Mouse (Mus musculus): ENCODE measurements around the gene Socs7. TPM values are rescaled to one million over a fixed set of nuclear protein-coding genes. Genes with fewer than 3 reads are reported as not detected.

Gene Socs7
- polyA plus RNA-seq, 1 experiment: 21.1 TPM

DNA sequence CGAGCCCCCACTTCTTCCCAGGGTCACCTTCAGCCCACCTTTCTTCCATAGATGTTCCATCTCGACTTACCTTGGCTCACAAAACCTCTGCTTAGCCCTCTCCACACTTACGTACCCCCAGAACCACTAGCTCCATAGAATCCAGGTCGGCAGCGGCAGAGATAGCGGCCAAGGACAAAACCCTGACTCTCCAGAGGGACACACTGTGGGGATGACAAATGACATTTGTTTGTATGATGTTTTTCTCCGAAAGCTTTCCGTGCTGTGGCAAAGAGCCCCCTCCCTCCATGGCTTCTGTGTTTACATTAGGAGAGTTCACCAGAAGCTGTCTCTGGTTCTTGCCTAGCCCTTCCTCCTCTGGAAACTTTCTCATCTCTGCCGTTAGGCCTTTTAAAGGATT, 15.1 kb upstream of the Socs7 start:
- Histone ChIP-seq H3K4me3 (ENCODE audit: low read depth, low read length) (no peak overlapping the region), H3K27me3 (ENCODE audit: control insufficient read depth, insufficient read depth, low read length, poor library complexity, severe bottlenecking) (no peaks in the 10 kb centered on the region)

DNA sequence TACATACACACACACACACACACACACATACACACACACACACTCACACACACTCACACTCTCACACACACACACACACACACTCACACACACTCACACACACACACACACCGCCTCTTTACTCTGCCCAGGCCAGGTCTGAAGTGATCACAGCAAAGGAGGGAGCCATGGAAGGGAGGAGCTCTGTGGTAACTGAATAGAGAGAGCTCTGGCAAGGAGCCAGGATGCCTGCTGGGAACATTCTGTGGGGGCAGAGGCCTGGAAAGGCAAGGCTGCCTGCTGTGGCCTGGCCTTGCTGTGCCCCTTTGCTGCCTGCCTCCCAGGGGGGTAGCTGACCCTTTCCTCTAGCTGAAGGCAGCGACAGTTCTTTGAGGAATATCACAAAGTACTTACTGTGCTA, 12.3 kb upstream of the Socs7 start:
- Histone ChIP-seq H3K9ac (ENCODE audit: low read depth, poor library complexity, severe bottlenecking) (no peak overlapping the region), H3K36me3 (ENCODE audit: control insufficient read depth, insufficient read depth, low read length, poor library complexity, severe bottlenecking) (no peaks in the 10 kb centered on the region), H3K4me3 (ENCODE audit: low read depth, low read length) (no peak overlapping the region), H3K27ac (ENCODE audit: insufficient read depth, low read length) (no peak overlapping the region), H3K27me3 (ENCODE audit: control insufficient read depth, insufficient read depth, low read length, poor library complexity, severe bottlenecking) (no peaks in the 10 kb centered on the region), H3K9me3 (replicated peaks; ENCODE audit: control insufficient read depth, insufficient read depth, low read length, poor library complexity, severe bottlenecking) (no peaks in the 10 kb centered on the region), H3K4me1 (ENCODE audit: control insufficient read depth, insufficient read depth, low read length) (no peaks in the 10 kb centered on the region)
- TF ChIP-seq CTCF (IDR thresholded peaks at IDR 0.05; ENCODE audit: low read depth, low read length): no peak
- no peak for TF ChIP-seq EP300 (IDR thresholded peaks at IDR 0.05; ENCODE audit: insufficient read depth, low read depth, low read length)
- TF ChIP-seq POLR2A (IDR thresholded peaks at IDR 0.05; ENCODE audit: insufficient read depth, low read length): no peak

More for the DNA sequence above, 15.1 kb upstream of the Socs7 start:
- TF ChIP-seq POLR2A (IDR thresholded peaks at IDR 0.05; ENCODE audit: insufficient read depth, low read length) (no peak), CTCF (IDR thresholded peaks at IDR 0.05; ENCODE audit: low read depth, low read length) (no peak), EP300 (IDR thresholded peaks at IDR 0.05; ENCODE audit: insufficient read depth, low read depth, low read length) (no peak)
- no peak overlapping the region for H3K9ac ChIP-seq (ENCODE audit: low read depth, poor library complexity, severe bottlenecking)
- no peak overlapping the region for H3K27ac ChIP-seq (ENCODE audit: insufficient read depth, low read length)
- H3K9me3 ChIP-seq (replicated peaks; ENCODE audit: control insufficient read depth, insufficient read depth, low read length, poor library complexity, severe bottlenecking): no peaks in the 10 kb centered on the region
- no peaks in the 10 kb centered on the region for H3K4me1 ChIP-seq (ENCODE audit: control insufficient read depth, insufficient read depth, low read length)
- no peaks in the 10 kb centered on the region for H3K36me3 ChIP-seq (ENCODE audit: control insufficient read depth, insufficient read depth, low read length, poor library complexity, severe bottlenecking)

DNA sequence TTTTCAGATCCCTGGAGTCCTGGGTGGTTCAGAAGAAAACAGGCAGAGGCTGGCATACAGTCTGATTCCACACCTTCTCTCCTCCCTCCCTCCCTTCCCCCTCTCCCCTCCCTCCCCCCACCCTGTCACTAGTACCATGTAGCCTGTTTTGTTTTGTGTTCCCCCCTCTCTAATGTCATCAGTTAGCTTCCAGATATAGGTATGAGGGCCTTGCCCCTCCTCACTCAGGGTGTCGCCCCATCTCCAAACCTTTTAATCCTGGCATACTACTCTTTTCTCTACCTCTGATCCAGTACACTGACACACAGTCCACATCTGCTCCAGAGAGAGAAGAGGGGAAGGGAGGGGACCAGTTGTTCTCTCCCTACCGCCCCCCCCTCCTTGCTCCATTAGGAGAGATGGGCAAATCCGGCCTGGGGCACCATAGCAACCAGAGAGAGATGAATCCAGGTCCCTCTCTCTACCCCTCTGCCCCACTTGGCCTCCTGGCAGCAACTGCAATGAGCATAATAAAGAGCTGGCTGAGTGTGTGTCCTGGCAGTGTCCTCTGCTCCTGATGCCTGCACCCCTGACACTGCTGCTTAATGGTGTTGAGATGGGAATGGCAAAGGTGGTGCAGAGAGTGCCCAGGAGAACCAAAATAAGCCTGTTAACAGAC, 10.2 kb upstream of the Socs7 start, which contains the start of gene Gpr179:
Gene Gpr179 (minus strand): TSS at position 51 of the 658 bp plus-strand sequence.
- Histone ChIP-seq H3K27ac (ENCODE audit: insufficient read depth, low read length) (no peak within 1 kb of the TSS), H3K4me1 (ENCODE audit: control insufficient read depth, insufficient read depth, low read length) (peaks cover 2% of the 10 kb centered on the region), H3K36me3 (ENCODE audit: control insufficient read depth, insufficient read depth, low read length, poor library complexity, severe bottlenecking) (no peaks in the 10 kb centered on the region), H3K9ac (ENCODE audit: low read depth, poor library complexity, severe bottlenecking) (no peak within 1 kb of the TSS), H3K9me3 (replicated peaks; ENCODE audit: control insufficient read depth, insufficient read depth, low read length, poor library complexity, severe bottlenecking) (no peaks in the 10 kb centered on the region), H3K4me3 (ENCODE audit: low read depth, low read length) (no peak within 1 kb of the TSS), H3K27me3 (ENCODE audit: control insufficient read depth, insufficient read depth, low read length, poor library complexity, severe bottlenecking) (no peaks in the 10 kb centered on the region)
- TF ChIP-seq CTCF (IDR thresholded peaks at IDR 0.05; ENCODE audit: low read depth, low read length) (no peak), POLR2A (IDR thresholded peaks at IDR 0.05; ENCODE audit: insufficient read depth, low read length) (no peak), EP300 (IDR thresholded peaks at IDR 0.05; ENCODE audit: insufficient read depth, low read depth, low read length) (no peak)

DNA sequence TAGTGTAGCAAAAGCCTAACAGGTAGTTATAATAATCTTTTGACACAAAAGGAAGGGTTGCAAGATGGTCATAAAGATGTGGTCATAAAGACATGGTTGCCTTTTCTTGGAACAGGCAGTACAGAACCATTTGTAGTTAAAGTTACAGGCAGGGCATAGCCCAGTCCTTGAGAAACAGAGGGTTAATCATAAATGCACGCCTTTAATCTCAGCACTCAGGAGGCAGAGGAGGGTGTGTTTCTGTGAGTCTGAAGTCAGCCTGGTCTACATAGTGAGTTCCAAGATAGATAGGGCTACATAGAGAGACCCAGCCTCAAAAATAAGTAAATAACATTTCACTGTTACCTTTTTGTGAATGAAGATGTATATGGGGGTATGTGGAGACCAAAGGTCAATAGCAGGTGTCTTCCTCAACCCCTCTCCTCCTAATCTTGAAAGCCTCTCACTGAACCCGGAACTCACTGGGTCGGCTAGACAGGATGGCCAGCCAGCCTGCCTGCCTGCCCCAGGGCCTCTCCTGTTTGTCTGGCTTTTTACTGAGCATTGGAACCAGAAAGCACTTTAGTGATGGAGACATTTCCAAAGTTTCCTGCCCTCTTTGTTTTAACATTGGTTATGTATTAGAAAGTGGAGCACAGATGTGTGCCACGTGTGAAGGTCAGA, 9.3 kb upstream of the Socs7 start:
- H3K27ac ChIP-seq (ENCODE audit: insufficient read depth, low read length): no peak overlapping the region
- H3K9me3 ChIP-seq (replicated peaks; ENCODE audit: control insufficient read depth, insufficient read depth, low read length, poor library complexity, severe bottlenecking): no peaks in the 10 kb centered on the region
- H3K27me3 ChIP-seq (ENCODE audit: control insufficient read depth, insufficient read depth, low read length, poor library complexity, severe bottlenecking): no peaks in the 10 kb centered on the region
- peaks cover 2% of the 10 kb centered on the region for H3K4me1 ChIP-seq (ENCODE audit: control insufficient read depth, insufficient read depth, low read length)
- TF ChIP-seq EP300 (IDR thresholded peaks at IDR 0.05; ENCODE audit: insufficient read depth, low read depth, low read length) (no peak), POLR2A (IDR thresholded peaks at IDR 0.05; ENCODE audit: insufficient read depth, low read length) (no peak), CTCF (IDR thresholded peaks at IDR 0.05; ENCODE audit: low read depth, low read length) (no peak)
- no peak overlapping the region for H3K4me3 ChIP-seq (ENCODE audit: low read depth, low read length)
- no peak overlapping the region for H3K9ac ChIP-seq (ENCODE audit: low read depth, poor library complexity, severe bottlenecking)
- no peaks in the 10 kb centered on the region for H3K36me3 ChIP-seq (ENCODE audit: control insufficient read depth, insufficient read depth, low read length, poor library complexity, severe bottlenecking)

DNA sequence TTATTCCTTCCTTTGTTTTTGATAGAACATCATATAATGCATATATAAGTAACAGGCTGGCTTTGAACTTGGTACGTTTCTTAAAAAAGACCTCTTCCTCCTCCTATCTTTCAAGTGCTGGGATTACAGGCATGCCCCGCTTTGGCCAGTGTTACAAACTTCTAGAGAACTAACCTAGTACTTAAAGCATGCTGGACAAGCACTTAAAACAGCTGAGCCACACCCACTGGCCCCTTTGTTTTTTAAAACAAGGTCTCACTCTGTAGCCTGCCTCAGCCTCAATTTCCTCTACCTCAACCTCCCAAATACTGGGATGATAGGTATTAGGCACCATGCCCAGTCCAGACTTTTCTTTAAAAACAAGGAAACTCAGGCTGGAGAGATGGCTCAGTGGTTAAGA, 7.7 kb upstream of the Socs7 start:
- no peak overlapping the region for H3K4me3 ChIP-seq (ENCODE audit: low read depth, low read length)
- TF ChIP-seq EP300 (IDR thresholded peaks at IDR 0.05; ENCODE audit: insufficient read depth, low read depth, low read length) (no peak), CTCF (IDR thresholded peaks at IDR 0.05; ENCODE audit: low read depth, low read length) (no peak), POLR2A (IDR thresholded peaks at IDR 0.05; ENCODE audit: insufficient read depth, low read length) (no peak)
- no peaks in the 10 kb centered on the region for H3K27me3 ChIP-seq (ENCODE audit: control insufficient read depth, insufficient read depth, low read length, poor library complexity, severe bottlenecking)
- peaks cover 2% of the 10 kb centered on the region for H3K4me1 ChIP-seq (ENCODE audit: control insufficient read depth, insufficient read depth, low read length)
- H3K27ac ChIP-seq (ENCODE audit: insufficient read depth, low read length): peak overlapping the region; percentile 31; the same call in 1 of the 2 replicates
- H3K36me3 ChIP-seq (ENCODE audit: control insufficient read depth, insufficient read depth, low read length, poor library complexity, severe bottlenecking): no peaks in the 10 kb centered on the region
- no peak overlapping the region for H3K9ac ChIP-seq (ENCODE audit: low read depth, poor library complexity, severe bottlenecking)
- H3K9me3 ChIP-seq (replicated peaks; ENCODE audit: control insufficient read depth, insufficient read depth, low read length, poor library complexity, severe bottlenecking): no peaks in the 10 kb centered on the region

DNA sequence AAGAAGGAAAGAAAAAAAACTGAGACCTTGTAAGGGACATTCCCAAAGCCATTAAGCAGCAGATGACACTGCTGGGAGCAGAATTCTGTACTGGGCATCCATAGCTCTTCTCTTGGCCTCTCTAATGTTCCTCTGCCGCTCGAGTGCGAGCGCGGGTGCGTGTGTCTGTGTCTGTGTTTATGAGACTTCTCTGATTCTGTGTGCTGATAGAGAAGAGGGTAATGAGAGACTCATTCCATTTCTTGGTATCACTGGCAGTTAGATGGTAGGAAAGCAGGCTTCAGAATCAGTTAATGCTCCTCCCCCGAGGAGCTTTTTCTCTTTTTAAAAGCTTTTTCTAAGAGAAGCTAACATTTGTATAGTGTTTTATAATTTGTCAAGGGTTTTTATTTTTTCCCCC, 7.1 kb upstream of the Socs7 start:
- no peaks in the 10 kb centered on the region for H3K36me3 ChIP-seq (ENCODE audit: control insufficient read depth, insufficient read depth, low read length, poor library complexity, severe bottlenecking)
- no peaks in the 10 kb centered on the region for H3K9me3 ChIP-seq (replicated peaks; ENCODE audit: control insufficient read depth, insufficient read depth, low read length, poor library complexity, severe bottlenecking)
- no peak overlapping the region for H3K4me3 ChIP-seq (ENCODE audit: low read depth, low read length)
- H3K9ac ChIP-seq (ENCODE audit: low read depth, poor library complexity, severe bottlenecking): no peak overlapping the region
- peaks cover 2% of the 10 kb centered on the region for H3K4me1 ChIP-seq (ENCODE audit: control insufficient read depth, insufficient read depth, low read length)
- no peak overlapping the region for H3K27ac ChIP-seq (ENCODE audit: insufficient read depth, low read length)
- TF ChIP-seq POLR2A (IDR thresholded peaks at IDR 0.05; ENCODE audit: insufficient read depth, low read length) (no peak), CTCF (IDR thresholded peaks at IDR 0.05; ENCODE audit: low read depth, low read length) (no peak), EP300 (IDR thresholded peaks at IDR 0.05; ENCODE audit: insufficient read depth, low read depth, low read length) (no peak)
- no peaks in the 10 kb centered on the region for H3K27me3 ChIP-seq (ENCODE audit: control insufficient read depth, insufficient read depth, low read length, poor library complexity, severe bottlenecking)
